Mouse (Mus musculus): ENCODE results near the gene E130114P18Rik. TPM values are rescaled to one million over a fixed set of nuclear protein-coding genes. Genes with fewer than 3 reads are reported as not detected.

The E130114P18Rik gene
- total RNA-seq, 2 experiments from 2014 or later = 6.6 to 6.9 TPM

DNA sequence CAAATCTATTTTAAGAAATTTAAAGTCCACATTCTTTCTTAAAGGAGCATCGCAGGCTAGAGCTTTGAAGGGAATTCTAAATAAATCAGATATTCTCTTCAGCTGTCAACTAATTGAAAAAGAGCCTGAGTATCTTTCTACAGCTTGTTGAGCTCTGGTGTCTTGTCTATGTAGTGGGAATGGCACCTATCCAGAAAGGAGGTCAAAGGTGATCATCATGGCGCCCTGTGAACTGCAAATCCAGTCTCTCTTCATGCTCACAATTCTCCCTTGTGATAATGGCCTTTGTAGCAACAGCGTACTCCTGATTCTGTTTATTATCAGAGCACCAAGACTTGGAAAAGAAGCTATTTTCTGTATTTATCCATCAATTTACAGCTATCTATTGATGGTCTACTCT is 11.8 kb downstream of the E130114P18Rik start:
- no peak for DNase-seq (ENCODE audit: low spot score in 2 of 2)
- intact Hi-C loops (cut with DNase I) = no loop called here

DNA sequence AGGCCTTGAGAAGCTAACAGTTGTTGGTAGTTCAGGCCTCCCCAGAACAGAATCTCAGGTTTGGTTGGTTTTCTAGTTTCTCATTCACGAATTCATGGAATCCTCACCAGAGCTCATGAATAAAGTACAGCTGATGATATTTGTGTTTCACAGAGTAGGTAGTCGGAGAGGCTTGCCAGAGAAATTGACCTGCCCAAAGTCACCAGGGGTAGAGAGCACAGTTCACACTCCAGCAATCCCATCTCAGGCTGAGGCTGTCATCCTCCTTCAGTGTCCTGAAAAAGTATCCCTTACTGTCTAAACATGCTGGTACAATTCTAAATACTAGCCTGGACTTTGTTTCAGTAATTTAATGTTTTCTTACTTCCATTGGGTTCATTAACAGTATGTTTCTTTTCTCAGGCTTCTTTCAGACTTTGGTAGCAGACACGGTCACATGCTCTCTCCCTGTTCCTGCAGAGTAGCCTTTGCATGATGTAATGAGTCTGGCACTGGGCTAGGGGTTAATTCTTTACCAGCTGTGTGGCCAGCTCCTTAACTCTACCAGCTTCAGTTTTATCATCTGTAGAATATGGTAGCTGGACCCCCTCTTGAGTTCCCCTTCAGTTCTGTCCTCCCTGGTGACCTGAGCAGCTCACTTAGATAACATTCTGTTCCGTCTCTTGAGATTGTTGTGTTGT is 12.4 kb downstream of the E130114P18Rik start:
- no peak for DNase-seq (ENCODE audit: low spot score in 2 of 2)
- intact Hi-C loops (cut with DNase I) = no loop called here

DNA sequence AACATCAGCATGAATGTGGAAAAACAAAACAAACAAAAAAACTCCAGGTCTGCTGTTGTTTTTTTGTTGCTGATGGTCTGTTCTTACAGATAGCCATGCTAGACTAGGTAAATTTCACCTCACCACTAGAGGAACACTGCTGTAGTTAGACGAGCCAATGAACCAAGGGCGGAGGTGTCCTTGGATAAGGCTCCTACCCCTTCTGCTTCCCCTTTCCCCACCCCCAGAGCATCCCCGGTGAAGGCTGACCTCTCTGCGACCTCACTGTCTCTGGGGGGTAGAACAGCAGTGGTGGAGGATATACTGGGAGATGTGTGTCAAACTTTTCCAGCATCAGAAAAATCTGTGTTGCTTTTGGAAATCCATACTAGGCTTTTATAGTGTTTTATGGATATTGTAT is 13.3 kb downstream of the E130114P18Rik start:
- no peak for DNase-seq (ENCODE audit: low spot score in 2 of 2)
- intact Hi-C loops (cut with DNase I) = no loop called here

DNA sequence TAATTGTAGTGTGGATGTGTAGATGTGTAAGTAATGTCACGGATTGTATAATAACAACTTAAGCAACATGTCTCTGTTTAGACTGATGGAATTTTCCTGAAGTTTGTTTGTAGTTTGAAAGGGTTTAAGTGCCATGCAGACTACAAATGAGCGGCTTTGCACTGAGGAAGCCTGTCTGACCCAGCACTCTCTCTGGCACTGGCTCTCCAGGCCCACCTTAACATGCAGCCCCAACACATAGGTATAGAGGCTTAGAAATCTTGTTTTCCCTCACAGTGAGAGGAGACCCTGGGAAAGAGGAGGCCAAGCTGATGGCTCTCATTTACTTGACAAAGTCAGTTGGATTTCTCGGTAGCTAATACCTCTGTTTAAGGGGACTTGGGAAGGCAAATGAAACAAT is 19.2 kb downstream of the E130114P18Rik start:
- no peak for DNase-seq (ENCODE audit: low spot score in 2 of 2)
- intact Hi-C loops (cut with DNase I) = loop anchor here (10.0 kb wide), 1 partner anchor 246 kb away; no protein-coding TSS in a partner anchor

DNA sequence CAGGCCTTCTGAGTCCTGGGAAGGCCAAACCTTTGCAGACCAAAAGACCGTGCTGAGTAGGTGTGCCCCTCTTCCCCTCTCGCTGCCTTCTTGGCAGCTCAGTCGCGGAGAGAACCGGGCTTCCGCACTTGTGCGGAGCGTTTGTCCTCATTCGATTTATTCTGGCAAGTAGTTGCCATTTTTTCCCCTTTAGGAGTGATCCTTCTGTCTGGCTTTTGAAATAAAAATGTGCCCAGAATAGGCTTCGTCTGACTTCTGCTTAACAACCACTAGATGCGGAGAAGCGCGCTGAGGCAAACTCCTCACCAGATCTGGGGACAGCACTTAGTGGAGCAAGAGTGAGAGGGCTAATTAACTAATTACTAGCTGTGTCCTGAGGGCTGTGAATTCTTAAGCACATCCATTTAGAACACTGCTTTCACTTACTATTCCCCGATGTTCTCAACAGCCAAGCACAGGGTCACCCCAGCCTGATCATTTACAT is 19.9 kb downstream of the E130114P18Rik start:
- DNase-seq (ENCODE audit: low spot score in 2 of 2) = peak; percentile 48 to 67
- intact Hi-C loops (cut with DNase I) = loop anchor here (10.0 kb wide), 1 partner anchor 247 kb away; no protein-coding TSS in a partner anchor

DNA sequence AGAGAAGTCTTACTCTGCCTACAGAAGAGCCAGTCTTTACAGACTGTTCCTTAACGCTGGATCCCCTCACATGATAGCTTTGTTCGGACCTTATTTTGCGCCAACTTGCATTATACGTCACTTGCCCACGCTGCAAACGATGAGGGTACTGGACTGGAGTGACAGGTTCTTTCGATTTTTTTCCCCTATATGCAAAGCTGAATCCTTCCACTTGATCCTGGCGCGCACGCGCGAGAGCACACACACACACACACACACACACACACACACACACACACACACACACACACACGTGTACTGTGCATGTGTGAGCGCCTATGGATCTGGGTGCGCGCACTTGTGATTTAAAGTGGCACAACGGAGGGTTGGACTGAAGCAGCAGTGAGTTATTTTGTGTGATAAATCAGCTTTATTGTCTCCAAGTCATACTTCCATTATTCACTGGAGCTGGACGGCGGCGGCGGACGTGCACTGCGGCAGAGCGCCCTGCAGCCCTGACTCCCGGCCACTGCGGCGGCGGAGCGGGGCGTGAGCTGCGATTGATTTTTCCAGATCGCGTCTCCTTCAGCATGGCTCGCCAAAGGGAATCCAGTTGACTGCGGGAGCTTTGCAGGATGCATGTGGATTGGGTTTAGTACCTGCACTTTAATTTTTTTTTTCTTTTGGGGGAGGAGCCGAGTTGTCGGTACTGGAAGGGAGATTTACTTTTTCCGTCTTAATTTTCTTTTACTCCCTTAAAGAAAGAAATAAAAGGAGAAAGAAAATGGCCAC is 20.5 kb downstream of the E130114P18Rik start:
- DNase-seq (ENCODE audit: low spot score in 2 of 2) = peak; percentile 63 to 75
- intact Hi-C loops (cut with DNase I) = loop anchor here (10.0 kb wide), 1 partner anchor 247 kb away; no protein-coding TSS in a partner anchor

DNA sequence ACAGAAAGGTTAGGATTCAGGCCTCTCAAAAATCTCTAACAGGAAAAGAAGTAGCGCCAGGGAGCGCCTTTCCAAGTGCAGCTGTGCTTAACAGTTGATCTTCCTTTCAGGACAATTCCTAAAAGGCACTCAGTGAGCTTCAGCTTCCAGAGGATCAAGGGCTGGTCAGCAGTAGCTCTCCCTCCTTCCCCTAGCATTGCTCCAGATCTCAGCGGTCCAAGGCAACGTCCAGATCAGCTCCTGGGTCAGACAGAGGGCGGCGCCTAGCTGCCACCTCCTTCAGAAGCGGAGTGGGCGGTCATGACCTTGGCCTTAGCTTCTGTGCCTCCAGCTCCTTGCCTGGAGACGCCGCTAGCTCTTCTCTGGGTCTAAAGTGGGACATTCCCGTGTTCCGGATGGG is 23.6 kb downstream of the E130114P18Rik start:
- intact Hi-C loops (cut with DNase I) = loop anchor here (10.0 kb wide), 1 partner anchor 251 kb away; no protein-coding TSS in a partner anchor
- no peak for DNase-seq (ENCODE audit: low spot score in 2 of 2)

DNA sequence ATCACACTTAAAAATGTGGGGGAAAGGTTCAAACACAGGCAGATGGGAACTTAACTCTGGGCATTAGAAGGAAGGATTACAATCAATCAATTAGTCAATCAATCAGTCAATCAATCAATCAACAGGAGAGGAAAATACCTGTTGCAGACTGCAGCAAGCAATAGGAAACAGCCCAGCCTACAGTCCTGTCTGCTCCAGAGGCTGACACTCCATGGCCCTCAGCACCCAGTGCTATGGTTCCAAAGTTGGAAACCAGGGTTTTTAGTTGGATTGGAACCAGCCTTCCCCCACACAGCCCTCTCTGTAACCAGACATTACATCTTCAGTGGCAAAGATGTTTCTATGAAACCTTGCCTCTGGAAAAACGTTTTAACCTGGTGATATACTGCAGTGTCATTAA is 24.4 kb downstream of the E130114P18Rik start:
- no peak for DNase-seq (ENCODE audit: low spot score in 2 of 2)
- intact Hi-C loops (cut with DNase I) = loop anchor here (10.0 kb wide), 1 partner anchor 251 kb away; no protein-coding TSS in a partner anchor

DNA sequence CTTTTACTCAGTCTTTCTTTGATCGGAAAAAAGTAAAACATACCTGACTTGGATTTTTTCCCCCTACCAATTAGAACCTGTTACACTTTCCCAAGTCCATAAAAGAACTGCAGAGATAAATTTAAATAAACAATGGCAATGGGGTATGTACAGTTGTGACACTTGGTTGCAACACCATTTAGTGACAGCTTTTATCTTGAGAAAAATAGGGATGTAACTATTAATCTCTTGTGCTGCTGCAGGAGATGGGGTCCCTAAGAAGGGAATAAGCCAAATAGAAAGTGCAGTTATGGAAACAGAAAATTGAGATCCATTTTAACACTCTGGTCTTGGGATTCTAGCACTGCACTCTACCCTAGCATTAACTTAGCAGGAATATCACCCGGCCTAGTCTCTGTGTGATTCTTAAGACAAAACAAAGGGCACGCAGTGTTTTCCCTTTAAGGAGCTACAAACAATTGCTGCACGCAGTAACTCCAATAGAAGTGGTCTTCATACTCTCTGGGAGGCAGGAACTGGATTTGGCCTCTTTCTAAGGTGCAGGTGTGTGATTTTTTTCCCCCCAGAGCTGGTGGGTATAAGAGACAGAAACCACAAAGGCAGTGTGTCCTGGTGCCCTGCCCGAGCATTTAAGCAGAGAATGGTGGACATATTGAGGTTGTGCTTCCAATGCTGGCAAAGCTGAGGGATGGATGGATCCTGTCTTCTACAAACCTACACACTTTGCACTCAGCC is 25.4 kb downstream of the E130114P18Rik start:
- intact Hi-C loops (cut with DNase I) = loop anchor here (10.0 kb wide), 1 partner anchor 252 kb away; no protein-coding TSS in a partner anchor

DNA sequence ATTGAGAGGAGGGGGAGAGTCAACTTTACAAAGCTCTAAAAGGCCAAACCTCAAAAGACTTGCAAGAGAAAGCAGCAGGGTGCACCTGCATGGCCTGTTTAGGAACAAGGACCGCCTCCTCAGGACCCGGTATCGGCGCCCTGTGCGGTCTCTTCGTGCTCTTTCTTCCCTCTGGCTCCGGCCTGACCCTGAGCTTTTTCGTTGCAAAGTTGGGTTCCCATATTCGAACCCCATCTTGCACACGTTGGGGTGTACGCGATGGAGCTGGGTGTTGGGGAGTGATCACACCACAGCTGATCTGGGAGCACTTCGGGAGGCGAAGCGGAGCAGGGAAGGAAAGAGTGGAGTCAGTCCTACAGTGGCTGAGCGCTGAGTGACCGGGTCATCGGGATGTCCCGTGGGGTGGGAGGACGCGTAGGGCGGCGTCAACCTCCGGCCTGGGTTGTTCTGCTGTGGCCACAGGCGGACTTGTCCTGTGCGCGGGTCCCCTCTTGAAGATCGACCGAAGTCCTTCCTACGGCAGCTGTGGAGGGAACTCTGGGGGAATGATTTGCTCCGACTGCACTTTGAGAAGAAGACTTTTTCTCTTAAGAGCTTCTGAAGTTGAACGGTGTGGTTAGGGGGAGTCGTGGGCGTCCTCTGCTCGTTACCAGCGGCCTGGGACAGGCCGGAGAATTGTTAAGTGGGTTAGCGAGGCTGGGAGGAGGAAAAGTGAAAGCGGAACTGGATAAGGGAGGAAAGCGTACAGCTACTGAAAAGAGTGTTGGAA is 26.2 kb downstream of the E130114P18Rik start:
- peak; percentile 35 to 42 for DNase-seq (ENCODE audit: low spot score in 2 of 2)
- intact Hi-C loops (cut with DNase I) = loop anchor here (2.0 to 10.0 kb wide), 3 partner anchors 253 to 693 kb away; no protein-coding TSS in a partner anchor

More for the DNA sequence above, 25.4 kb downstream of the E130114P18Rik start:
- no peak for DNase-seq (ENCODE audit: low spot score in 2 of 2)

DNA sequence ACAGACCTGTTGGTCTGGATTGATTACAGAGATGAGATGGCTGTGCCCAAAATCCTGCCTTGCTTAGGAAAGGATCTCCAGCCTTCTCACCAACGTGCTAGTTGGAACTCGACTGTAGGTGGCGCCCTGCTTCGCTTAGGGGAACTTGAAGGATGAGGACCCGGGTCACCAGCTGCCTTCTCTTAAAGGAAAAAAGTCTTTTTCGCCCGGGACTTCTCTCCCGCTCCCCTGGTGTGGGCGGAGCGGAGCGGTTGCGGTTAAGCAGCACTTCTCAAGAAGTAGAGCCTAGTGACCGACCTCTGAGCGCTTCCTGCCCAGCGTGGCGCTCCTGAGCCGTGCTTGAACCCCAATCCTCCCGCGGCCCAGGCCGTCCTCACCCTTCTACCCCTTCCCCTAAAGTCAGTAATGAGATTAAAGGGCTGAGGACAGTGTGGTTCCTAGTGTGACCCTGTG is 26.8 kb downstream of the E130114P18Rik start:
- peak; percentile 86 to 88 for DNase-seq (ENCODE audit: low spot score in 2 of 2)
- intact Hi-C loops (cut with DNase I) = loop anchor here (2.0 to 10.0 kb wide), 3 partner anchors 254 to 694 kb away; no protein-coding TSS in a partner anchor

DNA sequence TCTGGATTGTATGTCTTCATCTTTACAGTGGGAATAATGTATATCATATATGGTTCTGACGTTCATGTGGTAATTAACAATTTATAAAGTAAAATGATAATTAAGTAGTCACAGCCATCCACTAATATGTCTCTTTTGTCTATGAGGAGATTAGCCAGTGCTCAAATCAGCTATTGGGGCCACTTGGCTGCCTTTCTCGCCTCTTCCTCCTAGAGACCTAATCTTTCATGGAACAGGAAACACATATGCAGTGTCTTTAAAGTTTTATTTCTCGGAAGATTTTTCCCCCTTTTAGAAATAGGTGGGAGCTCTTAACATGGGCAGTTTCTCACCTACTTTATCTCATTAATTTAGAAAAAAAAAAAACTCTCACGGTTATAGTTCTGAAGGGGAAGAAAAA is 27.5 kb downstream of the E130114P18Rik start:
- intact Hi-C loops (cut with DNase I) = loop anchor here (2.0 to 10.0 kb wide), 3 partner anchors 254 to 694 kb away; no protein-coding TSS in a partner anchor
- no peak for DNase-seq (ENCODE audit: low spot score in 2 of 2)

DNA sequence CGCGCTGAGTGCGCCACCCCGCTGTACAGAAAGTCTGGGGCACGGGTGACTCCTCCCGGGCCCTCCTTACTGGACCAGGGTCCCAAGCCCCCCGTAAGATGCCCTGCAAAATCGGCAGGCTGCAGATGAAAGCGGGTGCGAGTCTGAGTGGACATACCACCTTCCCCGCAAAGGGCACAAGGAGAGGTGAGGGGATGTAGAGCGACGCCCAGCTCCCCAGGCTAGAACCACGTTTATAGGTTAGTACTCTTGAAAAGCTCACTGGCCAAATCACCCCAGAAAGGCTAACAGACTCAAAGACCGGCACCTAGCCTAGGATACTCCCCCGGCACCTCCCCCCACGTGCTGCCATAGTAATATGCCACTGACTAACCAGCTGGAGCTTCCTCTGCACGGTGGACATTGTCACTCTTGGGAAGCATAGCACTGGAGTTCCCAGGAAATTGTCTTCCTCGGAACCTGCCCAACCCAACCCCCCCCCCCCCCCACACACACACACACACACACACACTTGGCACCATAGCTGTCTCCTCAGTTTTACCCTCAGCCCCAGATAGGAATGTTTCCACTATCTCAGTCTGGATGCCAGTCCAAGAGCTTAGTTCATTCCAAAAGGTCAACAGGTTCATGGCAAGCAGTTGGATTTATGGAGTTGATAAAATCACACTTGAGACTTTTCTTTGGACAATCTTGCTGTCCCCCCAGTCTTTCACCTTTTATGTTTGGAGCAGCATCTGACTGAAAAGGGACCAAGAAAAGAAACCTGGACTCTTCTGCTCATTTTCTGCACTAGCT is 31.6 kb downstream of the E130114P18Rik start:
- intact Hi-C loops (cut with DNase I) = loop anchor here (5.0 to 10.0 kb wide), 4 partner anchors 74 to 1042 kb away; no protein-coding TSS in a partner anchor

DNA sequence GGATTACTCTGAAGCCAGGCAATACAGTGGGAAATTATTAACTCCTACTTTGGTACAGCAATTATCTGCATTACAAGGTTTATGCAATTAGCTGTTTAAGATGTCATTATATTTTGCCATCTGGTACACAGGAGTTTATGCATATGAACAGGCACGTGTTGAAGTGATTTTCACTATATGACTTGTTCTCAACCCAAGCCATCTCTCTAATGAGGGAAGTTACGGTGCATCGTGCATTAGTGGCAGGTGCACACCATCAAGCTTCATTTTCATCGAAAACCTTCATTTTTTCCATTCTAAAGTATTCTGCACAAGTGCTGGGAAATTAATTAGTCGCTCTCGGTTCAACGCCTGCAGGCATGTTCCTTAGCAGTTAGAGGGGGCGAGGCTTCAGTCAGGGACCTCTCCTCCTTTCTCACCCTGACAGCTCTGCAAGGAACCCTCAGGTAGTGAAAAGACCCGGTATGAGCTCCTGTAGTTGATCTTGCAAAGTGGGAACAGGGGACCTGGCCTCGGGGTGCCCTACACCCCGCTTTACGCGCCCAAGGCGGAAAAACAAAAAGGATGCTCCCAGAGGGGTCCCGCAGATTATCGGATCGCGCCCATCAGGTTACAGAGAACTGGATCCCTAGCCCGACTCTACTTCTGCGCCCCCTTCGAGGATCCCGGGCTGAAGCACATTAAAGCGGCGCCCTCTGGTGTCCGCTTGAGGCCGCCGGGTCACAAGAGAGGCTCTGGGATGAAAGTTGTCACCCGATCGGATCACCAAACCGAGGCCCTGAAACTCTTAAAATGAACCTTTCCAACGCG is 32.4 kb downstream of the E130114P18Rik start:
- DNase-seq (ENCODE audit: low spot score in 2 of 2) = peak; percentile 59 to 81
- intact Hi-C loops (cut with DNase I) = loop anchor here (2.0 to 10.0 kb wide), 5 partner anchors 73 to 1041 kb away; no protein-coding TSS in a partner anchor

More for the DNA sequence above, 31.6 kb downstream of the E130114P18Rik start:
- DNase-seq (ENCODE audit: low spot score in 2 of 2) = no peak

DNA sequence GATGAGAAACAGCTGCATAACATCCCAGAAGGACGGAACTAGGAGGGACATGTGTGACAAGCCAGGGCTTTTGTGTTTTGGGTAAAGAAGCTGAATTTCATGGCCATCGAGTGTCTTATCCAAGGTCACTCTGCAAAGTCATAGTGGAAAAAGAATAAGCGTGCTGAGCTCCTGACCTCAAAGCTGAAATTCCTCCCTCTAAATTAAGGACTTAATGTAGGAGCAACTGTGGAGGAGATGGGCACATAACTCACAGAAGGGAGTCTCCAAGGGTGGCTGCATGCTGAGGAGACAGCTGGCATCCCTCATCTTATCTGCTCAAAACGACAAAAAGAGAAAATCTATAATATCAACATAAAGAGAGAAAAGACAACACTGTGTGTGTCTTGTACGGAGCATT is 33.9 kb downstream of the E130114P18Rik start:
- intact Hi-C loops (cut with DNase I) = loop anchor here (2.0 to 10.0 kb wide), 3 partner anchors 179 to 1039 kb away; no protein-coding TSS in a partner anchor
- no peak for DNase-seq (ENCODE audit: low spot score in 2 of 2)

DNA sequence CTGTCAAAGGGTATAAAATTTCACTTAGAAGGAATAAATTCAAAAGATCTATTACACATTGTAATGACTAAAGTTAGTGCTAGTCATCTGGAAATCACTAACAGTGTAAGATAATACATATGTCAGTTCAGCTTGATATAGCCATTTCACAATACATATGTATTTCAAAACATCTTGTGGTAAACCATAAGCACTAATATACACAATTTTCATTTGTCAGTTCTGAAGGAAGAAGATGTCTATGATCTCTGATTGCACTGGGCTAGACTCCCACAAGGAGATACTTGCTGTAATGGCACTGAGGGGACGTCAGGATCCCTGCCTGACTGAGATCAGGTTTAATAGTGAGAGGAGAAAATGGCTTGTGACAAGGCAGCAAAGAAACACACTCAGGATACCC is 44.5 kb downstream of the E130114P18Rik start:
- intact Hi-C loops (cut with DNase I) = no loop called here
- no peak for DNase-seq (ENCODE audit: low spot score in 2 of 2)

DNA sequence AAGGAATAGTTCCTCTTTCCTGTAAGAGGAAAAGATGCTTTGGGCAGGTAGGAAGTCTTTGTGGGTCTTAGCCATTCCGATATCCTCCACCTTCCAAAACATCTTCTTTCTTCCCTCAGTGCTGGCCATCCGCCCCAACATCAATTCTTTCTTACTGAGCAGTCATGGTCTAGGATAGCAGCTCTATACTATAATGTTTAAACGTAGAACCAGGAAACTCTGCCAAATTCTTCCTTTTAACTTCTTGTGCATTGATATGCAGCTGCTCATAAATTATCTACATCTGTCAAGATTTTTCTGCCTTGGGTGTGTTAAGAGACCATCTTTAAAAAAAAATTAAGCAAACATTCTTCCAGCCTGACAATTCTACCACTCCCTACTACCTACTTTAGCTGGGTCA is 47.5 kb downstream of the E130114P18Rik start:
- no peak for DNase-seq (ENCODE audit: low spot score in 2 of 2)
- intact Hi-C loops (cut with DNase I) = no loop called here

All from left cerebral cortex, postnatal 14 days (tissue).